Mouse (Mus musculus): ENCODE results near the gene Tmem108. TPM values are rescaled to one million over a fixed set of nuclear protein-coding genes. Genes with fewer than 3 reads are reported as not detected.

The Tmem108 gene
- polyA plus RNA-seq, 1 experiment from 2014 or later, result 8.3 TPM

- Histone ChIP-seq H3K27ac (ENCODE audit: low read length) (no peak overlapping the region), H3K4me2 (replicated peaks; ENCODE audit: low read depth, low read length) (no peak overlapping the region), H3K4me1 (ENCODE audit: insufficient read depth, low read length) (peaks cover 30% of the 10 kb centered on the region), H3K9me3 (ENCODE audit: low read length) (no peaks in the 10 kb centered on the region), H3K36me3 (ENCODE audit: insufficient read depth, low read length) (0 out of 2 replicates have a peak, but pooled peaks cover 3% of the 10 kb centered on the region), H3K4me3 (ENCODE audit: low read length) (no peak overlapping the region), H3K27me3 (ENCODE audit: insufficient read depth, low read length) (peaks cover 3% of the 10 kb centered on the region; the same call in 1 of the 2 replicates), H3K9ac (replicated peaks; ENCODE audit: low read length) (no peak overlapping the region)
- WGBS, result 66% methylated on average over 5 of the region's 5 CpGs
- no peak for ATAC-seq (ENCODE audit: low FRiP score, low TSS enrichment)
Measured at GRCm38 (mm10) chr9:103505067-103505466, 256.6 kb downstream of the Tmem108 start.

GRCm38 (mm10) chr9:103504646-103505045, 257.0 kb downstream of the Tmem108 start:
- Histone ChIP-seq H3K27me3 (ENCODE audit: insufficient read depth, low read length) (peaks cover 3% of the 10 kb centered on the region; the same call in 1 of the 2 replicates), H3K4me3 (ENCODE audit: low read length) (no peak overlapping the region), H3K27ac (ENCODE audit: low read length) (no peak overlapping the region), H3K36me3 (ENCODE audit: insufficient read depth, low read length) (0 out of 2 replicates have a peak, but pooled peaks cover 3% of the 10 kb centered on the region), H3K4me1 (ENCODE audit: insufficient read depth, low read length) (peaks cover 30% of the 10 kb centered on the region), H3K4me2 (replicated peaks; ENCODE audit: low read depth, low read length) (no peak overlapping the region), H3K9me3 (ENCODE audit: low read length) (no peaks in the 10 kb centered on the region), H3K9ac (replicated peaks; ENCODE audit: low read length) (no peak overlapping the region)
- ATAC-seq (ENCODE audit: low FRiP score, low TSS enrichment), result no peak
- 92% methylated on average over 1 of the region's 1 CpGs for WGBS

DNA sequence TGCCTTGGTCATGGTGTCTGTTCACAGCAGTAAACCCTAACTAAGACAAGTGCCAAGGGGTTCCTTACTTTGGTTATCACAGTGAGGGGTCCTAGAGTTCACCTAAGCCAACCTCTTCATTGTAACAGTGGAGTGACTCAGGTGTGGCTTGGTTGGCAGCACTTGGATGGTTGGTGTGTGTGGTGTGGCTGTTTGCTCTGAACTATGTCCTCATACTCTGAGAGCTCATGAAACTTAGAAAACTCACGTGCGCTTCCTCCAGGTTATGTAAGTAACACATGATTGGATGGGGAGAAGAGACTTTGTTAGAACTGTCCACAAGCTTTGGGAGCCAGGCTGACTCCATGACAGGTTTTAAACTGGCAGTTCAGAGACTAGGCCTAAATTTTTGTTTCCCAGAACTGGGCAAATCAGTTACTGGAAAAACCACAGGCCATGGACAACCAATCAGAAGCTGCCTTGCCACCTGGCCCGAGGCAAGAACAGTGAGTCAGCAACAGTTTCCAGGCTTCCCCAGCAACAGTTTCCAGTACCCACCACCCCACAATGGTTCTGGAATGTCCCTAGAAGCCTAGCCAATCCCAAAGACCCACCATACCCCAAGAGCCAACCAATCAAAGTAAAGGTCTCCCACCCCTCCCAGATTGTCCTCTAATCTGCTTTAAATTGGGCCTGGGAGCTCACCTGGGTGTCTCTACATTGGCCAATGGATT, 257.9 kb downstream of the Tmem108 start:
- H3K9me3 ChIP-seq (ENCODE audit: low read length), result no peaks in the 10 kb centered on the region
- peaks cover 30% of the 10 kb centered on the region for H3K4me1 ChIP-seq (ENCODE audit: insufficient read depth, low read length)
- 94% methylated on average over 3 of the region's 3 CpGs for WGBS
- peaks cover 3% of the 10 kb centered on the region; the same call in 1 of the 2 replicates for H3K27me3 ChIP-seq (ENCODE audit: insufficient read depth, low read length)
- H3K27ac ChIP-seq (ENCODE audit: low read length), result no peak overlapping the region
- no peak overlapping the region for H3K9ac ChIP-seq (replicated peaks; ENCODE audit: low read length)
- 0 out of 2 replicates have a peak, but pooled peaks cover 3% of the 10 kb centered on the region for H3K36me3 ChIP-seq (ENCODE audit: insufficient read depth, low read length)
- no peak overlapping the region for H3K4me3 ChIP-seq (ENCODE audit: low read length)
- H3K4me2 ChIP-seq (replicated peaks; ENCODE audit: low read depth, low read length), result no peak overlapping the region
- no peak for ATAC-seq (ENCODE audit: low FRiP score, low TSS enrichment)

DNA sequence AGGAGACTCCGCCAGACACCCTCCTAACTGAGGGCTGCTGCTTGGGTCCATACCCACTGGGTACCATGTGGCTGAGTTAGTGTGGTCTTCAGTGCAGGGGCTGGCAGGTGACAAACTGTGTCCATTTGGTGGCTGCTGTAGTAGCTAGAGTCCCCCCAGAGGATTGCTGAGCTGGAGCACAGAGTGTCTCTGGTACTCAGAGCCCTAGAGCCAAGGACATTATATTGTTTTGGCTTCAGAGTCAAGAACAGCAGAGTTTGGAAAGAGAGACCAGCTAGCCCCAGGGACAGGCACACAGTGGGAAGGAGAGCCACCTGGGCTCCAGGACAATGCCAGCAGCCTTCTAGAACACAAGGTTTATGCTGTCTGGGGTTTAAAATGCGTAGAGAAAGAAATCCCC, 259.0 kb downstream of the Tmem108 start:
- H3K4me2 ChIP-seq (replicated peaks; ENCODE audit: low read depth, low read length), result no peak overlapping the region
- WGBS, result 98% methylated on average over 2 of the region's 2 CpGs

DNA sequence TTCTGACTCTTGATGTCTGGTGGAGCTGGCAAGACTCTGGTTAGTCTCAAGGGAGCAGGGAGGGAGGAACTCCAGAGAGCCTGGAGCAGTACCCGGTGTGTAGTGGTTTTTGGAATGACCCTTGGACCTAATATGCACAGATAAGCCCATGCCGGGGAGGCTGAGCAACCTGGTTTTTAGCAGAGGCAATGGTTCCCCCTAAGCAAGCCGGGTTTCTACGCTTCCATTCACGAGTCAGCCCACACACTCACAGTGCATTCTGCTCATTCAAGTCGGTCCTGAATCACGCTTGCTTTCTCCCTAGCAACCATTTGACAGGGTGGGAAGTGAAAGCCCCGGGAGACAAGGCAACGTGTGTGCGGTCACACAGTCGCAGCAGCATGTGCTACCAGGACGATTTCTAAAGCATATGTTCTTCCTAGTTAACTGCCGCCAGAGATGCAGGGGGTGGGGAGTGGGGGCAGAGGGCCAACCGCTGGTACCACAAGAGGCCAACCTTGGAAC, 259.7 kb downstream of the Tmem108 start:
- 28% methylated on average over 14 of the region's 14 CpGs for WGBS
- H3K9ac ChIP-seq (replicated peaks; ENCODE audit: low read length), result no peak overlapping the region
- no peak overlapping the region for H3K27ac ChIP-seq (ENCODE audit: low read length)
- no peak overlapping the region for H3K4me3 ChIP-seq (ENCODE audit: low read length)
- peaks cover 25% of the 10 kb centered on the region for H3K4me1 ChIP-seq (ENCODE audit: insufficient read depth, low read length)
- H3K36me3 ChIP-seq (ENCODE audit: insufficient read depth, low read length), result 0 out of 2 replicates have a peak, but pooled peaks cover 3% of the 10 kb centered on the region
- H3K9me3 ChIP-seq (ENCODE audit: low read length), result no peaks in the 10 kb centered on the region
- peaks cover 3% of the 10 kb centered on the region; the same call in 1 of the 2 replicates for H3K27me3 ChIP-seq (ENCODE audit: insufficient read depth, low read length)
- ATAC-seq (ENCODE audit: low FRiP score, low TSS enrichment), result no peak
- no peak overlapping the region for H3K4me2 ChIP-seq (replicated peaks; ENCODE audit: low read depth, low read length)

More for the DNA sequence above, 259.0 kb downstream of the Tmem108 start:
- no peaks in the 10 kb centered on the region for H3K9me3 ChIP-seq (ENCODE audit: low read length)
- H3K4me1 ChIP-seq (ENCODE audit: insufficient read depth, low read length), result peaks cover 30% of the 10 kb centered on the region
- peaks cover 3% of the 10 kb centered on the region; the same call in 1 of the 2 replicates for H3K27me3 ChIP-seq (ENCODE audit: insufficient read depth, low read length)
- no peak overlapping the region for H3K9ac ChIP-seq (replicated peaks; ENCODE audit: low read length)
- no peak overlapping the region for H3K4me3 ChIP-seq (ENCODE audit: low read length)
- no peak for ATAC-seq (ENCODE audit: low FRiP score, low TSS enrichment)
- 0 out of 2 replicates have a peak, but pooled peaks cover 3% of the 10 kb centered on the region for H3K36me3 ChIP-seq (ENCODE audit: insufficient read depth, low read length)
- no peak overlapping the region for H3K27ac ChIP-seq (ENCODE audit: low read length)

DNA sequence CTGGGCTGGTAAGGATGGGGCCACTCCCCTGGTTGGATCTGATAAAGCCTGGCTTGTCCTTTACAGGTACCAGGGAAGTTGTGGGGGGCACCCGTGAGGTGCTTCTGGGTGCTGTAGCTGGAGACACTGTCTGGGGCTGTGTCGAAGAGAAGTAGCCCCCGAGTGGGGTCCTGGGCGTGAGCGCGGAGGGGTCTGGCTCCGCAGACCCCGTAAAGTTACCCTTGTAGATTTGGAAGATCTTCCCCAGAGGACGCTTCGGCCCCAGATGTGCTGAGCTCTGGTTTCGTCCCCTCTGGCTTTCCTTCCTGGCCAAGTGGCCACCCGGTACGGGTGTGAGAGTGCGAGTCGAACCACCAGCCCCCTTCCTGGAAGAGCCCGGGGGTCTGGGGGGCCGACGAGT, 262.3 kb downstream of the Tmem108 start:
- Histone ChIP-seq H3K4me1 (ENCODE audit: insufficient read depth, low read length) (peaks cover 22% of the 10 kb centered on the region), H3K4me2 (replicated peaks; ENCODE audit: low read depth, low read length) (no peak overlapping the region), H3K4me3 (ENCODE audit: low read length) (no peak overlapping the region), H3K36me3 (ENCODE audit: insufficient read depth, low read length) (0 out of 2 replicates have a peak, but pooled peaks cover 3% of the 10 kb centered on the region), H3K27ac (ENCODE audit: low read length) (no peak overlapping the region), H3K9me3 (ENCODE audit: low read length) (no peaks in the 10 kb centered on the region), H3K9ac (replicated peaks; ENCODE audit: low read length) (no peak overlapping the region), H3K27me3 (ENCODE audit: insufficient read depth, low read length) (peaks cover 3% of the 10 kb centered on the region; the same call in 1 of the 2 replicates)
- no peak for ATAC-seq (ENCODE audit: low FRiP score, low TSS enrichment)
- WGBS, result 90% methylated on average over 18 of the region's 18 CpGs

GRCm38 (mm10) chr9:103498699-103499098, 262.9 kb downstream of the Tmem108 start:
- no peak overlapping the region for H3K9ac ChIP-seq (replicated peaks; ENCODE audit: low read length)
- no peak overlapping the region for H3K4me3 ChIP-seq (ENCODE audit: low read length)
- H3K4me1 ChIP-seq (ENCODE audit: insufficient read depth, low read length), result peaks cover 22% of the 10 kb centered on the region
- no peak overlapping the region for H3K4me2 ChIP-seq (replicated peaks; ENCODE audit: low read depth, low read length)
- 55% methylated on average over 8 of the region's 8 CpGs for WGBS
- H3K27ac ChIP-seq (ENCODE audit: low read length), result no peak overlapping the region
- H3K36me3 ChIP-seq (ENCODE audit: insufficient read depth, low read length), result 0 out of 2 replicates have a peak, but pooled peaks cover 2% of the 10 kb centered on the region
- peaks cover 3% of the 10 kb centered on the region; the same call in 1 of the 2 replicates for H3K27me3 ChIP-seq (ENCODE audit: insufficient read depth, low read length)
- no peak for ATAC-seq (ENCODE audit: low FRiP score, low TSS enrichment)
- H3K9me3 ChIP-seq (ENCODE audit: low read length), result no peaks in the 10 kb centered on the region

- Histone ChIP-seq H3K36me3 (ENCODE audit: insufficient read depth, low read length) (no peaks in the 10 kb centered on the region), H3K27me3 (ENCODE audit: insufficient read depth, low read length) (peaks cover 3% of the 10 kb centered on the region; the same call in 1 of the 2 replicates), H3K4me3 (ENCODE audit: low read length) (no peak overlapping the region), H3K4me1 (ENCODE audit: insufficient read depth, low read length) (peaks cover 17% of the 10 kb centered on the region), H3K9me3 (ENCODE audit: low read length) (no peaks in the 10 kb centered on the region), H3K9ac (replicated peaks; ENCODE audit: low read length) (no peak overlapping the region), H3K4me2 (replicated peaks; ENCODE audit: low read depth, low read length) (no peak overlapping the region), H3K27ac (ENCODE audit: low read length) (no peak overlapping the region)
- 42% methylated on average over 11 of the region's 11 CpGs for WGBS
- 0 out of 2 replicates have a peak, but pooled peaks have one; percentile 28 for ATAC-seq (ENCODE audit: low FRiP score, low TSS enrichment)
Measured at GRCm38 (mm10) chr9:103495391-103495790, 266.2 kb downstream of the Tmem108 start.

- Histone ChIP-seq H3K9ac (replicated peaks; ENCODE audit: low read length) (0 out of 2 replicates have a peak overlapping the region, but pooled peaks have one; percentile 31), H3K27ac (ENCODE audit: low read length) (peak overlapping the region; percentile 38; the same call in 1 of the 2 replicates), H3K27me3 (ENCODE audit: insufficient read depth, low read length) (no peaks in the 10 kb centered on the region), H3K9me3 (ENCODE audit: low read length) (no peaks in the 10 kb centered on the region), H3K4me1 (ENCODE audit: insufficient read depth, low read length) (peaks cover 17% of the 10 kb centered on the region), H3K36me3 (ENCODE audit: insufficient read depth, low read length) (no peaks in the 10 kb centered on the region), H3K4me2 (replicated peaks; ENCODE audit: low read depth, low read length) (no peak overlapping the region), H3K4me3 (ENCODE audit: low read length) (no peak overlapping the region)
- ATAC-seq (ENCODE audit: low FRiP score, low TSS enrichment), result peak; percentile 79
- 25% methylated on average over 7 of the region's 7 CpGs for WGBS
Measured at GRCm38 (mm10) chr9:103494346-103495020, 267.2 kb downstream of the Tmem108 start.
